21 mouse cellular contexts compared by ENCODE assay signal in the genomic region with DNA sequence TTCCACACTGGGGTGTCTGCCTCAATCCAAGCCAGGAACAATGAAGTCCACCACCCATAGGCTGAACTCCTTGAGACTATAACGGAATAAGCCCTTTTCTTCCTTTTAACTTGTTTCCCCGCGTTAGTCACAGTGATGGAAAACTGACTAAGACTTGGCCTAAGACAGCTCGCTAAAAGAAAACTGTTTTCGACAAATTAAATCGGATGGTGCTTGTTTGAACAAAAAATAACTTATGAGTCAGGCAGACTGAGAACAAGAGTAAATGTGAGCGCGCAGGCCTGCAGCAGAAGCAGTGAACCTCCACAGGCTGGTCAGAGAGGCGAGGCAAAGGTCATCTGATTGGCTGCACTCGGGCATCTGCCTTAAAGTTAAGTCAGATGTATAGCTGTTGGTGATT.
"Had no signal": no experiment of that assay in that cellular context is flagged by ENCODE, and none has a peak within 500 bp of the region (broad histone marks: within the 10 kb centered on the region; RNA-seq: fewer than 3 reads in every experiment).

No protein-coding gene starts in this region.

- ATAC-seq: hindbrain, embryonic 16.5 days; hindbrain, postnatal 0 days; inflammation-experienced regulatory T-cells, adult 6 months; intestine, embryonic 15.5 days; intestine, embryonic 16.5 days; intestine, postnatal 0 days had no signal

- DNase-seq: heart, postnatal 10 days; heart, postnatal 14 days; heart, postnatal 36 days; heart, postnatal 4 days; kidney, adult 11 months; kidney, adult 18-20 months; kidney, adult 2 months; kidney, adult 8-10 months; kidney, adult 9 months; kidney, postnatal 10 days; kidney, postnatal 14 days; kidney, postnatal 25 days; kidney, postnatal 36 days; kidney, postnatal 4 days; layer of hippocampus, adult 9-11 months had no signal
